Mouse (Mus musculus) urinary bladder, postnatal 4 days (tissue): ENCODE data around the gene Bckdhb.
"Not testable (repeated sequence)": the region's sequence is repeated elsewhere in the genome, so short reads cannot be mapped to it uniquely, and the experiment has no call there.

Source experiments
- DNase-seq, 2 experiments: peaks; one replicate each; pipeline ENCODE4 v3.0.0; 2021 to 2022; ENCODE audit warnings: low spot score in 2 of 2

Gene Bckdhb

GRCm38 (mm10) chr9:84044136-84044535 is 119.2 kb downstream of the Bckdhb start:
- DNase-seq = peak in 1 of 2 experiments; percentile 54

GRCm38 (mm10) chr9:84045632-84046031 is 120.7 kb downstream of the Bckdhb start:
- DNase-seq = peak in 1 of 2 experiments; percentile 44

GRCm38 (mm10) chr9:84046334-84046733 is 121.4 kb downstream of the Bckdhb start:
- DNase-seq = peak in 1 of 2 experiments; percentile 13

GRCm38 (mm10) chr9:84046961-84047360 is 122.0 kb downstream of the Bckdhb start:
- no peak for DNase-seq

GRCm38 (mm10) chr9:84047436-84047835 is 122.5 kb downstream of the Bckdhb start:
- peak in 1 of 2 experiments; percentile 32 for DNase-seq

- DNase-seq = peak in 1 of 2 experiments; percentile 32
Observed at GRCm38 (mm10) chr9:84049142-84049541, 124.2 kb downstream of the Bckdhb start.

GRCm38 (mm10) chr9:84050867-84051635 is 126.1 kb downstream of the Bckdhb start:
- no peak for DNase-seq

- no peak for DNase-seq
Observed at GRCm38 (mm10) chr9:84055125-84055807, 130.3 kb downstream of the Bckdhb start.

- DNase-seq = not testable (repeated sequence)
Observed at GRCm38 (mm10) chr9:84060781-84061180, 135.8 kb downstream of the Bckdhb start.

- no peak for DNase-seq
Observed at GRCm38 (mm10) chr9:84063617-84064016, 138.7 kb downstream of the Bckdhb start.

- DNase-seq = no peak
Observed at GRCm38 (mm10) chr9:84064113-84064512, 139.2 kb downstream of the Bckdhb start.

- DNase-seq = no peak
Observed at GRCm38 (mm10) chr9:84070247-84070646, 145.3 kb downstream of the Bckdhb start.

- DNase-seq = no peak
Observed at GRCm38 (mm10) chr9:84070740-84071139, 145.8 kb downstream of the Bckdhb start.

GRCm38 (mm10) chr9:84072534-84072933 is 147.6 kb downstream of the Bckdhb start:
- no peak for DNase-seq

- DNase-seq = no peak
Observed at GRCm38 (mm10) chr9:84073237-84073636, 148.3 kb downstream of the Bckdhb start.

- DNase-seq = no peak
Observed at GRCm38 (mm10) chr9:84083551-84083950, 158.6 kb downstream of the Bckdhb start.

- DNase-seq = no peak
Observed at GRCm38 (mm10) chr9:84084686-84085085, 159.7 kb downstream of the Bckdhb start.

GRCm38 (mm10) chr9:84090316-84091063 is 165.5 kb downstream of the Bckdhb start:
- DNase-seq = no peak

- no peak for DNase-seq
Observed at GRCm38 (mm10) chr9:84092994-84093393, 168.0 kb downstream of the Bckdhb start.

GRCm38 (mm10) chr9:84094111-84094510 is 169.2 kb downstream of the Bckdhb start:
- peak in 1 of 2 experiments; percentile 27 for DNase-seq

GRCm38 (mm10) chr9:84096484-84097015 is 171.6 kb downstream of the Bckdhb start:
- DNase-seq = no peak

GRCm38 (mm10) chr9:84103344-84103743 is 178.4 kb downstream of the Bckdhb start:
- DNase-seq = no peak
